In the genomic region with DNA sequence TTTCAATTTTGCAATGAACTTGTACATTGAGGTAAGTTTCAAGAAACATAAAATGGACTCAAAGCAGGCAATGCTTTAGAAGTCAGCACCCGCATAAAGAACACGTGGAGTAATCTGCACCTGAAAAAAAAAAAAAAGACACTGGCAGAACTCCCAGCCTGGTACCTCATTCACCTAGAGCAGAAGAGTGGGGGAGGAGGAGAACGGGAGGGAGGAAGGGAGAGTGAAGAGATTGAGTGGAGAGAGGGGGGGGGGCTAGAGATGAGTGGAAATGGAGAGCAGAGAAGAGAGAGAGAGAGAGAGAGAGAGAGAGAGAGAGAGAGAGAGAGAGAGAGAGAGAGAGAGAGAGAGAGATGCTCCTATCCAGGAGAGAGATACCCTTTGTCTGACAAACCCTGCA, we compare ENCODE assay signal across 9 mouse cellular contexts. TPM values are rescaled to one million over a fixed set of nuclear protein-coding genes. Genes with fewer than 3 reads are reported as not detected.
A peak's percentile ranks its signal among the peaks of the same experiment; 100 is the strongest.
DNase-seq lines count a peak whose midpoint lies in the region; ATAC-seq and TF ChIP-seq lines count a peak whose summit lies in the region.
"Had no signal": no experiment of that assay in that cellular context is flagged by ENCODE, and none has a peak within 500 bp of the region (broad histone marks: within the 10 kb centered on the region; RNA-seq: fewer than 3 reads in every experiment).

No protein-coding gene starts in this region.

- no peaks in the 10 kb centered on the region for H3K9me3 ChIP-seq in heart, embryonic 16.5 days (replicated peaks; ENCODE audit: control insufficient read depth, low read length)
- H3K9me3 ChIP-seq in embryonic facial prominence, embryonic 10.5 days, result no peaks in the 10 kb centered on the region
- no peaks in the 10 kb centered on the region for H3K9me3 ChIP-seq in hindbrain, postnatal 0 days (ENCODE audit: low read length)

- peak overlapping the region; percentile 81 for H3K4me2 ChIP-seq in heart, embryonic 16.5 days (ENCODE audit: low read depth, low read length)
- H3K4me2 ChIP-seq in hindbrain, postnatal 0 days (ENCODE audit: low read depth, low read length), result peak overlapping the region; percentile 74

- TF ChIP-seq CTCF in hindbrain, postnatal 0 days (IDR thresholded peaks at IDR 0.05; ENCODE audit: low read depth), result no peak

- H3K4me1 ChIP-seq in heart, embryonic 16.5 days (ENCODE audit: control insufficient read depth, insufficient read depth, low read length), result peaks cover 2% of the 10 kb centered on the region
- H3K4me1 ChIP-seq in embryonic facial prominence, embryonic 10.5 days, result peaks cover 33% of the 10 kb centered on the region
- no peaks in the 10 kb centered on the region; the same call in 1 of the 2 replicates for H3K4me1 ChIP-seq in hindbrain, postnatal 0 days (ENCODE audit: insufficient read depth, low read length)

- peak overlapping the region; percentile 72; the same call in 1 of the 2 replicates for H3K9ac ChIP-seq in heart, embryonic 16.5 days (ENCODE audit: low read length)
- peak overlapping the region; percentile 79 for H3K9ac ChIP-seq in hindbrain, postnatal 0 days (replicated peaks; ENCODE audit: low read length)
- H3K9ac ChIP-seq: liver, embryonic 14.5 days had no signal

- H3K4me3 ChIP-seq in heart, embryonic 16.5 days (ENCODE audit: low read length), result peak overlapping the region; percentile 81
- peak overlapping the region; percentile 83 for H3K4me3 ChIP-seq in embryonic facial prominence, embryonic 10.5 days
- H3K4me3 ChIP-seq in hindbrain, postnatal 0 days (ENCODE audit: low read length), result peak overlapping the region; percentile 86

- H3K36me3 ChIP-seq in heart, embryonic 16.5 days (ENCODE audit: control insufficient read depth, insufficient read depth), result no peaks in the 10 kb centered on the region
- H3K36me3 ChIP-seq in embryonic facial prominence, embryonic 10.5 days (replicated peaks), result no peaks in the 10 kb centered on the region
- no peaks in the 10 kb centered on the region for H3K36me3 ChIP-seq in hindbrain, postnatal 0 days (ENCODE audit: insufficient read depth, low read length)

- H3K27me3 ChIP-seq in heart, embryonic 16.5 days (ENCODE audit: control insufficient read depth, insufficient read depth, low read length), result peaks cover 4% of the 10 kb centered on the region; the same call in 1 of the 2 replicates
- peaks cover 27% of the 10 kb centered on the region for H3K27me3 ChIP-seq in embryonic facial prominence, embryonic 10.5 days (replicated peaks; ENCODE audit: low read depth, poor library complexity, severe bottlenecking)
- no peaks in the 10 kb centered on the region for H3K27me3 ChIP-seq in hindbrain, postnatal 0 days (ENCODE audit: insufficient read depth, low read length)

- DNase-seq in heart, adult 8-10 months (ENCODE audit: low spot score), result no peak
- DNase-seq in embryonic facial prominence, embryonic 10.5 days (ENCODE audit: low spot score), result no peak
- peak; percentile 61 for DNase-seq in hindbrain, postnatal 0 days (ENCODE audit: low spot score)
- peak; percentile 19 for DNase-seq in neural tube, embryonic 10.5 days (ENCODE audit: extremely low spot score, low spot score)
- no peak for DNase-seq in urinary bladder, postnatal 36 days (ENCODE audit: low spot score in 2 of 2)
- DNase-seq in embryo, embryonic 9.5 days (ENCODE audit: extremely low spot score), result no peak

- no peak for ATAC-seq in heart, embryonic 16.5 days (replicated peaks; ENCODE audit: extremely low read depth, insufficient read depth, low FRiP score)
- ATAC-seq in hindbrain, postnatal 0 days, result peak; percentile 48
- no peak for ATAC-seq in activated CD4-positive, CD25-positive, alpha-beta regulatory T cell, adult 4 months

- whole genome bisulfite sequencing in heart, embryonic 16.5 days, result 9% methylated on average over 3 of the region's 3 CpGs
- 3% methylated on average over 3 of the region's 3 CpGs for WGBS in embryonic facial prominence, embryonic 10.5 days
- WGBS in hindbrain, postnatal 0 days, result 3% methylated on average over 3 of the region's 3 CpGs

- no peak overlapping the region for H3K27ac ChIP-seq in heart, embryonic 16.5 days (ENCODE audit: low read length)
- peak overlapping the region; percentile 96 for H3K27ac ChIP-seq in embryonic facial prominence, embryonic 10.5 days (replicated peaks)
- peak overlapping the region; percentile 99 for H3K27ac ChIP-seq in hindbrain, postnatal 0 days
- H3K27ac ChIP-seq: liver, embryonic 14.5 days had no signal

RNA-seq across cellular contexts. Expression of a gene that starts 0.8 kb away (rescaled TPM):
- polyA plus RNA-seq in heart, embryonic 16.5 days (2015; fragmentation: Nextera tagmentation; extraction: Ambion mirVana), result 3.6 and 5.9 TPM in 2 replicates
- 1 to 10 TPM; 3.1 to 4.0 (median 3.6) TPM for total RNA-seq in heart, adult 8-10 months (2022)
- polyA plus RNA-seq in embryonic facial prominence, embryonic 10.5 days (2016; fragmentation: Nextera tagmentation; extraction: Ambion mirVana), result 11.2 and 11.9 TPM in 2 replicates
- 186 and 196 TPM in 2 replicates for total RNA-seq in hindbrain, postnatal 0 days (2014; rRNA removed)
- 50.1 and 52.7 TPM in 2 replicates for polyA plus RNA-seq in hindbrain, postnatal 0 days (2015; fragmentation: Nextera tagmentation; extraction: Ambion mirVana)
- polyA plus RNA-seq in activated CD4-positive, CD25-positive, alpha-beta regulatory T cell, adult 4 months (2017; shearing (Covaris generic)), result 1 to 10 TPM in 1 of 2 experiments, not detected in 1; 1.4 TPM

Comparison
In these comparisons a context has a peak if more than half of its experiments do, and no peak if none do; other contexts are left out.
1. DNase-seq: peak in hindbrain, postnatal 0 days (single experiment) and neural tube, embryonic 10.5 days (single experiment); none in heart, adult 8-10 months (single experiment), embryonic facial prominence, embryonic 10.5 days (single experiment), urinary bladder, postnatal 36 days (0 of 2) and embryo, embryonic 9.5 days (single experiment).
2. Peak in every context shown above with its lines, with median percentiles within 50 percentile points of each other: H3K4me3 ChIP-seq.